Mouse (Mus musculus) liver, embryonic 14.5 days (tissue): ENCODE results near the gene Fam19a4. TPM values are rescaled to one million over a fixed set of nuclear protein-coding genes. Genes with fewer than 3 reads are reported as not detected.
"Not testable (repeated sequence)": the region's sequence is repeated elsewhere in the genome, so short reads cannot be mapped to it uniquely, and the experiment has no call there.

ENCODE experiments used
- ATAC-seq: fragments of 200-750 bp; cut with Nextera tagmentation; 2 replicates; pipeline ENCODE4 v1.8.0; 2017; ENCODE audit warnings: moderate number of reproducible peaks, mild to moderate bottlenecking, moderate library complexity; ENCODE audit not compliant: insufficient read depth
- DNase-seq, 3 experiments: peaks; one replicate each; pipeline ENCODE4 v3.0.0-alpha.2; 2012 to 2013; ENCODE audit warnings: low read depth in 3 of 3, low spot score in 3 of 3
- H3K27ac ChIP-seq: fragments of 300-500 bp; sonication (generic); 2 replicates; pipeline ENCODE4 v1.5.1; 2014; ENCODE audit warnings: moderate library complexity, mild to moderate bottlenecking, control low read depth, inconsistent platforms
- H3K27me3 ChIP-seq: fragments of 300-500 bp; sonication (generic); 2 replicates; pipeline ENCODE4 v1.6.1; 2014; ENCODE audit warnings: mild to moderate bottlenecking, low read length, moderate library complexity; ENCODE audit not compliant: control insufficient read depth, insufficient read depth
- H3K36me3 ChIP-seq: fragments of 300-500 bp; sonication (generic); replicated peaks from 2 replicates; pipeline ENCODE4 v1.6.1; 2014; ENCODE audit warnings: low read depth; ENCODE audit not compliant: control insufficient read depth, insufficient read depth
- H3K4me1 ChIP-seq, 2 experiments: fragments of 200-500 bp in 1 of 2; fragments of 300-500 bp in 1 of 2; sonication (generic) in 1 of 2; replicated peaks; 2 replicates each; pipeline ENCODE4 v1.6.1; 2012 to 2014; ENCODE audit warnings: antibody characterized with exemption in 1 of 2, inconsistent platforms in 1 of 2, low read length in 1 of 2; ENCODE audit not compliant: control insufficient read depth in 2 of 2, insufficient read depth in 2 of 2
- H3K4me2 ChIP-seq: fragments of 300-500 bp; sonication (generic); 2 replicates; pipeline ENCODE4 v1.6.1; 2014; ENCODE audit warnings: low read depth, mild to moderate bottlenecking, control low read depth, moderate library complexity
- H3K4me3 ChIP-seq, 2 experiments: fragments of 200-500 bp in 1 of 2; fragments of 300-500 bp in 1 of 2; sonication (generic) in 1 of 2; 2 replicates each; pipeline ENCODE4 v1.5.1; 2012 to 2014; ENCODE audit warnings: low read depth in 2 of 2, low read length in 2 of 2, mild to moderate bottlenecking in 2 of 2, control low read depth in 1 of 2, inconsistent platforms in 1 of 2, moderate library complexity in 1 of 2; ENCODE audit not compliant: insufficient read depth in 1 of 2
- H3K9ac ChIP-seq: fragments of 300-500 bp; sonication (generic); replicated peaks from 2 replicates; pipeline ENCODE4 v1.6.1; 2014; ENCODE audit warnings: mild to moderate bottlenecking, control low read depth, moderate library complexity
- H3K9me3 ChIP-seq: fragments of 300-500 bp; sonication (generic); 2 replicates; pipeline ENCODE4 v1.6.1; 2016; ENCODE audit warnings: low read length, mixed read lengths; ENCODE audit not compliant: control insufficient read depth
- CTCF ChIP-seq: IDR thresholded peaks from 2 replicates; pipeline ENCODE4 v1.5.1; 2016; ENCODE audit warnings: antibody characterized with exemption, low read depth, control low read depth
- EP300 ChIP-seq: IDR thresholded peaks from 2 replicates; pipeline ENCODE4 v1.6.1; 2016; ENCODE audit warnings: antibody characterized with exemption, low read depth
- WGBS: fragments of 180-500 bp; shearing (Covaris S2); extraction: QIAGEN DNeasy Blood & Tissue Kit; methylation state at CpG from one replicate; pipeline ENCODE4 v1.1.7; 2014; ENCODE audit not compliant: insufficient replicate concordance; 5-methylcytosine and 5-hydroxymethylcytosine counted together
- polyA plus RNA-seq, 2 experiments: library from polyadenylated mRNA; depleted of rRNA in 1 of 2; stranded (reverse) in 1 of 2; unstranded in 1 of 2; fragments of >200 nt; fragmentation: Nextera tagmentation in 1 of 2; extraction: Ambion mirVana in 1 of 2; gene quantifications; 2 replicates each; pipeline versions ENCODE4 v1.2.1 to v1.2.3; 2012 to 2014

Gene Fam19a4
- polyA plus RNA-seq, 2 experiments = 0.04 TPM; not detected in 1

GRCm38 (mm10) chr6:96977537-96977936, 82.7 kb downstream of the Fam19a4 start:
- H3K4me2 ChIP-seq = no peak overlapping the region
- H3K4me3 ChIP-seq = no peak overlapping the region
- WGBS = 56% methylated on average over 1 of the region's 1 CpGs
- H3K4me1 ChIP-seq = no peaks in the 10 kb centered on the region
- DNase-seq = no peak
- H3K9me3 ChIP-seq = no peaks in the 10 kb centered on the region
- no peak overlapping the region for H3K27ac ChIP-seq
- no peaks in the 10 kb centered on the region for H3K27me3 ChIP-seq
- ATAC-seq = no peak
- H3K9ac ChIP-seq = no peak overlapping the region
- H3K36me3 ChIP-seq = no peaks in the 10 kb centered on the region
- TF ChIP-seq EP300 (no peak), CTCF (no peak)

GRCm38 (mm10) chr6:96944796-96945195, 115.4 kb downstream of the Fam19a4 start:
- ATAC-seq (no peak), DNase-seq (no peak)
- 15% methylated on average over 2 of the region's 2 CpGs for WGBS
- H3K4me3 ChIP-seq = no peak overlapping the region
- no peaks in the 10 kb centered on the region for H3K9me3 ChIP-seq
- no peaks in the 10 kb centered on the region for H3K4me1 ChIP-seq
- H3K9ac ChIP-seq = no peak overlapping the region
- H3K27me3 ChIP-seq = no peaks in the 10 kb centered on the region
- no peak overlapping the region for H3K27ac ChIP-seq
- no peaks in the 10 kb centered on the region for H3K36me3 ChIP-seq
- H3K4me2 ChIP-seq = no peak overlapping the region
- no peak for TF ChIP-seq CTCF
- TF ChIP-seq EP300 = no peak

GRCm38 (mm10) chr6:96935776-96936175, 124.4 kb downstream of the Fam19a4 start:
- 36% methylated on average over 1 of the region's 1 CpGs for whole genome bisulfite sequencing
- H3K36me3 ChIP-seq = no peaks in the 10 kb centered on the region
- no peak overlapping the region for H3K4me3 ChIP-seq
- no peak overlapping the region for H3K9ac ChIP-seq
- no peaks in the 10 kb centered on the region for H3K4me1 ChIP-seq
- H3K27me3 ChIP-seq = no peaks in the 10 kb centered on the region
- H3K4me2 ChIP-seq = no peak overlapping the region
- H3K27ac ChIP-seq = no peak overlapping the region
- no peaks in the 10 kb centered on the region for H3K9me3 ChIP-seq
- TF ChIP-seq CTCF (no peak), EP300 (no peak)
- ATAC-seq (no peak), DNase-seq (no peak)

- ATAC-seq (no peak), DNase-seq (no peak)
- Histone ChIP-seq H3K4me2 (no peak overlapping the region), H3K36me3 (no peaks in the 10 kb centered on the region), H3K27me3 (no peaks in the 10 kb centered on the region), H3K4me3 (no peak overlapping the region), H3K9ac (no peak overlapping the region), H3K4me1 (no peaks in the 10 kb centered on the region), H3K27ac (no peak overlapping the region), H3K9me3 (no peaks in the 10 kb centered on the region)
- WGBS = 42% methylated on average over 8 of the region's 8 CpGs
- TF ChIP-seq CTCF = no peak
- TF ChIP-seq EP300 = no peak
These were observed 151.1 kb downstream of the Fam19a4 start for GRCm38 (mm10) chr6:96909061-96909480.

GRCm38 (mm10) chr6:96877105-96877504, 183.1 kb downstream of the Fam19a4 start:
- 81% methylated on average over 18 of the region's 18 CpGs for WGBS
- not testable (repeated sequence) for H3K4me3 ChIP-seq, DNase-seq, H3K36me3 ChIP-seq, H3K9ac ChIP-seq, ATAC-seq, H3K9me3 ChIP-seq, H3K4me1 ChIP-seq, H3K4me2 ChIP-seq, H3K27ac ChIP-seq, H3K27me3 ChIP-seq

GRCm38 (mm10) chr6:96876651-96877050, 183.6 kb downstream of the Fam19a4 start:
- not testable (repeated sequence) for H3K36me3 ChIP-seq, H3K4me3 ChIP-seq, H3K27me3 ChIP-seq, H3K4me1 ChIP-seq, ATAC-seq, H3K9ac ChIP-seq, H3K4me2 ChIP-seq, H3K9me3 ChIP-seq, H3K27ac ChIP-seq, DNase-seq
- 65% methylated on average over 13 of the region's 13 CpGs for WGBS
